Mouse (Mus musculus): ENCODE data around the gene Prim2. TPM values are rescaled to one million over a fixed set of nuclear protein-coding genes. Genes with fewer than 3 reads are reported as not detected.

Prim2 gene
- polyA plus RNA-seq, 1 experiment from 2014 or later = 39.1 TPM

DNA sequence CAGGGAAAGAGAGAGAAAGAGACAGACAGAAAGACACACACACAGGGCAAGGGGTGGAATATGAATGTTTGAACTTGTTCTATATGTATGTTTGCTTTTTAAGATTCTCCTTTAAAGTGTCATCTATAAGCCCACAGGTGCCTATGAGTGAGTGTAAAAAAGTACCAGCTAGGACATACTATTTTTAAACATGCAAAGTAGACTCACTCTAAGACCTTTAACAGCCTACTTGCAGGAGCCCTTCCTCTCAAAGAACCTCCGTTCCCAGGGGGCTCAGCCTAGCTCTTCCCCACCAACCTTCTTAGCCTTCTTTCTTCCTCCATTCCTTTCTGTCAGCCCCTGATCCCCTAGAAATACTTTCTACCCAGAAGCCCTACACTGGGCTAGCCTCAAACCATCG, 73.7 kb downstream of the Prim2 start:
- Histone ChIP-seq H3K36me3 (peaks cover 8% of the 10 kb centered on the region; the same call in 1 of the 2 replicates), H3K4me1 (peaks cover 4% of the 10 kb centered on the region), H3K9me3 (replicated peaks) (0 out of 2 replicates have a peak, but pooled peaks cover 3% of the 10 kb centered on the region), H3K4me3 (replicated peaks) (no peak overlapping the region), H3K27me3 (no peaks in the 10 kb centered on the region), H3K27ac (no peak overlapping the region), H3K9ac (no peak overlapping the region), H3K4me2 (no peak overlapping the region)
- WGBS = 86% methylated on average over 2 of the region's 2 CpGs
- no peak for ATAC-seq (replicated peaks; ENCODE audit: low FRiP score)

DNA sequence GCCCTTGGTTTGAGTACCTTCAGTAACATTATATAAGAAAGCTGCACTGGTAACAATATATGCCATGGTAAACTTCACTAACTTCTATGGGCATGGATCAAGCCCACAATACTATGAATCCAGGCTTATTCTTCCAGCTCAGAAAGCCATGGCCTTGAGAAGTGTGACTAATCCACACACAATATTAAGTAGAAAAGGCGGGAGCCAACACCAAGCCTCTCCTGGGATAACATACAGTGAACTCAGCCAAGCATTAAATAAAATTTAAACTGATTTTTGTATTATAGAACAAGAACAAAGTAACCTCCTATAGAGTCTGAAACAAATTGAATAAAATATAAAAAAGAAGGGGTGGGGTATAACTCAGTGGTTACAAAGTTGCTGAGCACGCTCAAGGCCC, 74.6 kb downstream of the Prim2 start:
- H3K27me3 ChIP-seq = no peaks in the 10 kb centered on the region
- H3K4me3 ChIP-seq (replicated peaks) = no peak overlapping the region
- ATAC-seq (replicated peaks; ENCODE audit: low FRiP score) = no peak
- 86% methylated on average over 2 of the region's 2 CpGs for WGBS
- no peak overlapping the region for H3K27ac ChIP-seq
- no peak overlapping the region for H3K4me2 ChIP-seq
- peaks cover 8% of the 10 kb centered on the region; the same call in 1 of the 2 replicates for H3K36me3 ChIP-seq
- no peak overlapping the region for H3K9ac ChIP-seq
- H3K9me3 ChIP-seq (replicated peaks) = 0 out of 2 replicates have a peak, but pooled peaks cover 3% of the 10 kb centered on the region
- peaks cover 10% of the 10 kb centered on the region for H3K4me1 ChIP-seq

DNA sequence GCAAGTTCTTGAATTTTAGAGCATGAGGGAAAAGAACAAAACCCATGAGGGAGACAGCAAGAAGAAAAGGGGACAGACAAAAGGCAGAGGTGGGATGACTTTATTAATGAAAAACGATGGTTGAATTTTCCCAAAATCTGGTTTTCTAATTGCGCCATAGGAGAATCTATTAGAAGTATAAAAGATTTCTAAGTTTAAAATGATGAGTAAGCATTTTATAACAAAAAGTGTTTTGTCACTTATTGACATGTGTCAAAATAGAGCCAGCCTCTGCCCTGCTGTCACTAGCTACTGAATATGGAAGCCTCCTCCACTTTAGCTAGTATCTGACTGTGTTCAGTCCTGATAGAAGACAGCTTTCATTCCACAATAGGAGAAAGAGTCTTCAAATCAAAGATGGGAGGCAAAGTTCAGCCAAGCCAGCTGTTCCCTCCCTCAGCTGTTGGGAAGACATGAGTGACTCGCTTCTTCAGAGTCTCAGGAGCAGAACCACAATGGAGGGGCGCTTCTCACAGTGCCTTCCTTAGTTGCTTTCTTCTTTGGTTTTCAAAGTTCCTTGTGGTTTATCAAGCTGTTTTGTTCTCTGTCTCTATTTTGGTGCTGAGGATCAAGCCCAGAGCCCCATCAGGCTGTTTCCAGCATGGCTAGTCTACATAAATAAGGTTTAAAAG, 75.7 kb downstream of the Prim2 start:
- ATAC-seq (replicated peaks; ENCODE audit: low FRiP score) = no peak
- 89% methylated on average over 4 of the region's 4 CpGs for WGBS
- H3K36me3 ChIP-seq = peaks cover 8% of the 10 kb centered on the region; the same call in 1 of the 2 replicates

DNA sequence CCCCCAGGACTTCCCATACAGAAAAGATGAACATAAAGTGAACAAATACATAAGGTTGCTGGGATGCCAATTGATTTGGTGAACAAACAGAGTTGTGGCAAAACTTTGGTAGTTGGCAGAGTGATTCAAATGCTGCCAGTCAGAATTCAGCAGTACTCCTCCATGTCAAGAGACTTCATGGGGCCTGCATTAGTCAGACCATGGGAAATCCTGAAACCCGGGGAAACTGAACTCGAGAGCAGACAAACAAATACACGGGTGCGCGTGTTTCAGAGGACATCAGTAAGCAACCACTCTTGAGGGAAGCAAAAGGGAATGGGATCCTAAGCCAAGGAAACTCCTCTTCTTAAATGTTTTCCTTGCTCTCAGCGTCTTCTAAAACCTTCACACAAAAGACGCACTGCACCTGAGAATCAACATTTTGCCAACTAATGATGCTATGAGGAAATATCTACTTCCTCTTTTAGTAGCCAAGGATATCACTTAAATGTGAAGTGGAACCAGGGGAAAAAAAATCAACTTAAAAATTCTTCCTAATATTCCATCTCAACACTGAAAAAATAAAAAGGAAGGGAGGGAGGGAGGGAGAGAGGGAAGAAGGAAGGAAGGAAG, 77.5 kb downstream of the Prim2 start:
- H3K4me3 ChIP-seq (replicated peaks) = no peak overlapping the region
- no peaks in the 10 kb centered on the region for H3K27me3 ChIP-seq
- no peaks in the 10 kb centered on the region for H3K9me3 ChIP-seq (replicated peaks)
- 90% methylated on average over 7 of the region's 7 CpGs for WGBS
- H3K36me3 ChIP-seq = no peaks in the 10 kb centered on the region
- peaks cover 10% of the 10 kb centered on the region for H3K4me1 ChIP-seq
- no peak overlapping the region for H3K9ac ChIP-seq
- ATAC-seq (replicated peaks; ENCODE audit: low FRiP score) = no peak
- H3K27ac ChIP-seq = no peak overlapping the region
- no peak overlapping the region for H3K4me2 ChIP-seq

More for the DNA sequence above, 75.7 kb downstream of the Prim2 start:
- H3K4me1 ChIP-seq = peaks cover 10% of the 10 kb centered on the region
- no peak overlapping the region for H3K27ac ChIP-seq
- H3K27me3 ChIP-seq = no peaks in the 10 kb centered on the region
- no peak overlapping the region for H3K9ac ChIP-seq
- H3K9me3 ChIP-seq (replicated peaks) = 0 out of 2 replicates have a peak, but pooled peaks cover 3% of the 10 kb centered on the region
- H3K4me3 ChIP-seq (replicated peaks) = no peak overlapping the region
- no peak overlapping the region for H3K4me2 ChIP-seq

DNA sequence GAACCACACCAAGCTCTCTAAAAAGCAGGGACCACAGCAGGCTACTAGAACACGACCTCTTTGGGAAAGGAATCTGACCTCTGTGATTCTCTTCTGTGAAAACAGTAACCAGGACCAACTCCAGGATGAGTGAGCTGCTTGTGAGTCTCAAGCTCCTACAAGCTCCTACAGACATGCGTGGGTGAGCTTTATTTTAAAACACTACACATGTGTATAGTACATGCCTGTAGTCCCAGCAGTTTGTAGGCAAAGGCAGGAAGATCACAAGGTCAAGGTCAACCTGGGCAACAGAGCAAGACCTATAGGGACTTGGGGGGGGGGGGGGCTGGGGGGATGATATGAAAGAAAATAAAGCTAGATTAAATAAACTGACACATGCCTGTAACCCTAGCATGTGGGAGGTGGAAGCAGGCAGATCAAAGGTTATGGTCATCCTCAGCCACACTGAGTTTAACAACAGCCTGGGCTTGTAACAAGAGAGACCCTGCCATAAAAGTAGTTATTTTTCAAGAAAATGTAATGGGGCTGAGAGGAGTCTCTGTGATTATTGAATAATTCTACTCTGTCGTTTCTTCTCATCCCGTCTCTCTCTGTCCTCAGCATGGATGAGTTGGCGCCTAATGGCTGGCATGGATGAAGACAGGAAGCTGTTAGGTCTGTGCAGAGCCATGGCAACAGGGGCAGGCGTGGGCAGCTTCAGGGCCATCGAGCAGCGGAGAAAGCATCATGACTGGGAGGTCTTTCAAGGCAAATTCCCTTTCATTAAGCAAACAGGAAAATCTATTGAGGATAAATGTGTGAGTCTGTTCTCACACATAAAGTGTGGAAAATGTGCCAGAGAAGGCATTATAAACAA, 78.8 kb downstream of the Prim2 start:
- Histone ChIP-seq H3K9me3 (replicated peaks) (no peaks in the 10 kb centered on the region), H3K4me2 (no peak overlapping the region), H3K4me1 (peaks cover 10% of the 10 kb centered on the region), H3K9ac (no peak overlapping the region), H3K27ac (peak overlapping the region; percentile 37; the same call in 1 of the 2 replicates), H3K27me3 (no peaks in the 10 kb centered on the region), H3K36me3 (no peaks in the 10 kb centered on the region), H3K4me3 (replicated peaks) (no peak overlapping the region)
- ATAC-seq (replicated peaks; ENCODE audit: low FRiP score) = peak; percentile 82
- WGBS = 34% methylated on average over 8 of the region's 8 CpGs

DNA sequence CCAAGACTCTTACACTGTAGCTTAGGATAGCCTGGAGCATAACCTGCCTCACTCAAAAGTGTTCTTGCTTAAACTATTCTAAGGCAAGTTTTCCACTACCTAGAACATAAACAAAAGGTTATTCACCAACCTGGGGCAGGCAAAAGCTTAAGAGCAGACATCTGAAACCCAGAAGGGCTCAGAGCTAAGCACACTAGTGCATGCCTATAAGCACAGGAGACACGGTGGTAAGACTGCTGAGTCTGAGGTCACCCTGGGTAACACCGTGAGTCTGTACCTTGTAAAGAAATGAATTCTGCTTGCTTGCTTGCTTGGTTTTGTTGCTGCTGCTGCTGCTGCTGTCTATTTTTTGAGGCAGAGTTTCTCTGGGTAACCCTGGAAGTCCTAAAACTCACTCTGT, 80.1 kb downstream of the Prim2 start:
- H3K9me3 ChIP-seq (replicated peaks) = no peaks in the 10 kb centered on the region
- no peak overlapping the region for H3K27ac ChIP-seq
- no peaks in the 10 kb centered on the region for H3K36me3 ChIP-seq
- no peak for ATAC-seq (replicated peaks; ENCODE audit: low FRiP score)
- H3K4me3 ChIP-seq (replicated peaks) = no peak overlapping the region
- no peaks in the 10 kb centered on the region for H3K27me3 ChIP-seq
- peaks cover 10% of the 10 kb centered on the region for H3K4me1 ChIP-seq
- WGBS = 29% methylated on average over 2 of the region's 2 CpGs
- H3K4me2 ChIP-seq = no peak overlapping the region
- no peak overlapping the region for H3K9ac ChIP-seq

DNA sequence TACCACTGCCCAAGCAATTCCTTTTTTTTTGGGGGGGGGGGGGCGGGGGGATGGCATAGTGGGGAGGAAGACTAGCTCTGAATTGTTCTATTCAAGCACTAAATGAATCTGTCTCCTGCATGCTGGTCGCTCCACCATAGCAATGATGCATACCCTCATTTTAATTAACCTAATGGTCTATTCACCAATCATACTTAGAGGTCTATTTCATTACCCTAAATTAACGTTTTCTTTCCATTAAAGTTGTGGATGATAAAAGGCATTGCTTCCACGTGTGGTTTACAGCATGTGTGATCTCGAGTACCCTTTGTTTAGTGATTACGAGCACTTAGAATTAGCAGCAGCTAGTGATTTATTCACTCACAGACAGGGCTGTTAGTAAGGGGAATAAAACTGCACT, 81.0 kb downstream of the Prim2 start:
- no peak overlapping the region for H3K9ac ChIP-seq
- H3K27ac ChIP-seq = no peak overlapping the region
- no peaks in the 10 kb centered on the region for H3K36me3 ChIP-seq
- H3K4me1 ChIP-seq = peaks cover 10% of the 10 kb centered on the region
- 28% methylated on average over 6 of the region's 6 CpGs for WGBS
- no peak overlapping the region for H3K4me3 ChIP-seq (replicated peaks)
- no peak for ATAC-seq (replicated peaks; ENCODE audit: low FRiP score)
- no peak overlapping the region for H3K4me2 ChIP-seq
- no peaks in the 10 kb centered on the region for H3K27me3 ChIP-seq
- no peaks in the 10 kb centered on the region for H3K9me3 ChIP-seq (replicated peaks)

DNA sequence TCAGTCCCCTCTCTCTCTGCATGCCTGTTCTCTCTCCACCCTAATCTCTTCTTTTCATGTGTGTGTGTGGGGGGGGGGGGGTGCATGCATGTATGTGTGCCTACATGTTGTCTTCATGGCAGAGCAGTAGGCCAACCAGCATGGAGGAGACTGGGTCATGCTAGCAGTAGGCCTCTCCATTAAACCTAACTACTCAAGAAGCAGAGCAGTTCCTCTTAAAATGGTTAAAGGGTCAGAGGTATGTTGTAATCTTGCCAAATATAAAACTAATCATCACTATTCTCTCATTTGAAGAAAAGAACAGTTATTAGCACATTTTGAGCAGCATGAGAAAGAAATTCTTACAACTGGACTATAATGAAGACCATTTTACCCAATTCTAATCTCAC, 85.0 kb downstream of the Prim2 start:
- no peaks in the 10 kb centered on the region for H3K9me3 ChIP-seq (replicated peaks)
- H3K36me3 ChIP-seq = no peaks in the 10 kb centered on the region
- H3K4me3 ChIP-seq (replicated peaks) = no peak overlapping the region
- no peak for ATAC-seq (replicated peaks; ENCODE audit: low FRiP score)
- no peak overlapping the region for H3K27ac ChIP-seq
- no peak overlapping the region for H3K9ac ChIP-seq
- H3K4me2 ChIP-seq = no peak overlapping the region
- H3K27me3 ChIP-seq = no peaks in the 10 kb centered on the region
- H3K4me1 ChIP-seq = 0 out of 2 replicates have a peak, but pooled peaks cover 4% of the 10 kb centered on the region

DNA sequence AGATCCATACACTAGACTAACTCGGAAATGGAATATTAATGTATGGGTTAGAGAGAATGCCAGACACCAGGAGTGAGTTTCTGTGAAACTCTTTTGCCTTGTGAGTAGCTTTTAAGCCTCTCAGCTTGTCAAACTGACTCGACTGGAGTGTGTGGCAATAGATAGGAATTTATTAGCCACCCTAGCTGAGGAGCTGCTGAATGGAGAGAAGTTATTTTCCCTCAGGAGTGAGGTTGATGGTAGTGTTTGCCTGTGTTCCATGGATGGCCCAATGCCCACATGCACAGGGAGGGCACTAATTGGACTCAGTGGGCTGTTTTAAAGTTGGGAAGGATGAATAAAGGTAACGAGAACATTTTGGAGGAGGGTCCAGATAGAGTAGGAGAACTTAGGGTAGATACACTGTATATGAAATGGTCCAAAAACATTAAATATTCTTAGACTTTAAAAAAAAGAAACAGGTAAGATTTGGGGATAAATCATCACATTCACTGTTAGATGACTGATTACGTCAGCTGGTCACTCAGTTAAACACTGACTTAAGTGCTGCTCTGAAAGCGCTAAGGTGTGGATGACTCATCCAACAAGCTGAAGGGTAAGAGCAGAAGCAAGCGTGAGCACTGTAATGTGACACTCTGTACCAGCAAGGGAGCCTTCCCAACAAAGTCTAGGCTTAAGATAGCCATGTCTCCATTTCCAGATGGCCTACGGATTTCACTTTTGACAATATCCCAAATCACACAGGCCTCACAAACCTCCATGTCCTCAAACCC, 85.6 kb downstream of the Prim2 start:
- 73% methylated on average over 7 of the region's 7 CpGs for WGBS
- Histone ChIP-seq H3K27me3 (no peaks in the 10 kb centered on the region), H3K36me3 (no peaks in the 10 kb centered on the region), H3K9me3 (replicated peaks) (no peaks in the 10 kb centered on the region), H3K9ac (no peak overlapping the region), H3K4me2 (no peak overlapping the region), H3K27ac (no peak overlapping the region), H3K4me3 (replicated peaks) (no peak overlapping the region), H3K4me1 (0 out of 2 replicates have a peak, but pooled peaks cover 4% of the 10 kb centered on the region)
- peak; percentile 77; the same call in 1 of the 2 replicates for ATAC-seq (replicated peaks; ENCODE audit: low FRiP score)

DNA sequence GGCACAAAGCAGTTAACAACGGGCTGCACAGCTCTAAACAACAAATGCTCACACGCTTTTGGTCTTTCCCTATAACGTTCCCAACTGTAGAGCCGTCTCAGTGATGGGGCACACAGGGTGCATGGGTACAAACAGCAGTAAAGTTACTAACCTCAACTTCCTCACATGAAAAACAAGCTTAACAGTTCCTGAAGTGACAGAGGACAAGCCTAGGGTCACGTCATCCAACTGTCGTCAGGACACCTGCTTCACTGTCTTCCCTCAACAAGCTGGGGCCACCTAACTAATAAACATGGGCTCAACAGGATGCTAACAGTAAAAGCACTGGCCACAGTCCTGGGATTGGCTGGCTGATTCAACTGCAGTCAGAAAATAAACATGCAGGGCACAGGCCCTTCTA, 91.0 kb downstream of the Prim2 start:
- no peaks in the 10 kb centered on the region for H3K36me3 ChIP-seq
- H3K4me2 ChIP-seq = no peak overlapping the region
- no peak overlapping the region for H3K4me3 ChIP-seq (replicated peaks)
- H3K4me1 ChIP-seq = 0 out of 2 replicates have a peak, but pooled peaks cover 4% of the 10 kb centered on the region
- no peaks in the 10 kb centered on the region for H3K27me3 ChIP-seq
- no peaks in the 10 kb centered on the region for H3K9me3 ChIP-seq (replicated peaks)
- H3K27ac ChIP-seq = no peak overlapping the region
- no peak for ATAC-seq (replicated peaks; ENCODE audit: low FRiP score)
- WGBS = 66% methylated on average over 6 of the region's 6 CpGs
- H3K9ac ChIP-seq = no peak overlapping the region

DNA sequence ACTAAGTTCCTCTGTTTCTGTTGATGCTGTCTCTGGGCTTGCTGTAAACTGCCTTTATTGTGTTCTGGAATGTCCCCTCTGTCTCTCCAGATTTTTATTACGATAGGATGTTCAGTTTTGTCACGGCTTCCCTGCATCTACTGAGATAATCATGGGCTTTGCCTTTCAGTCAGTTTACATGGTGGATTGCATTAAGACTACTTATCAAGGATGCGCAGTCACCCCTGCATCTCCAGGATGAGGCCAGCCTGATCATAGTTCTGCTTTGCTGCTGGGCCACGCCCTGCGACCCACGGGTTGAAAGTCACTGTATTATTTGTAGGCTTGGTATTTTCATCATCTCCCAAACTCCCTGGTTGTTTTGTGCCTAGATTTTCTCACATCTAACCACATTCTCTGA, 95.1 kb downstream of the Prim2 start:
- Histone ChIP-seq H3K4me2 (no peak overlapping the region), H3K27me3 (no peaks in the 10 kb centered on the region), H3K9me3 (replicated peaks) (no peaks in the 10 kb centered on the region), H3K4me1 (no peaks in the 10 kb centered on the region), H3K4me3 (replicated peaks) (no peak overlapping the region), H3K36me3 (no peaks in the 10 kb centered on the region), H3K9ac (no peak overlapping the region), H3K27ac (no peak overlapping the region)
- WGBS = 90% methylated on average over 6 of the region's 6 CpGs
- no peak; the same call in 1 of the 2 replicates for ATAC-seq (replicated peaks; ENCODE audit: low FRiP score)
